Comparison of ENCODE assay signal across 11 mouse cellular contexts in genomic region chr5:134131586-134131985, GRCm38 (mm10). TPM values are rescaled to one million over a fixed set of nuclear protein-coding genes. Genes with fewer than 3 reads are reported as not detected.
DNase-seq lines count a peak whose midpoint lies in the region; ATAC-seq lines count a peak whose summit lies in the region.
"Had no signal": no experiment of that assay in that cellular context is flagged by ENCODE, and none has a peak within 500 bp of the region (broad histone marks: within the 10 kb centered on the region; RNA-seq: fewer than 3 reads in every experiment).

No protein-coding gene starts in this region.

- H3K9ac ChIP-seq in hindbrain, embryonic 16.5 days (ENCODE audit: low read depth, low read length), result no peak overlapping the region
- H3K9ac ChIP-seq: limb, embryonic 13.5 days had no signal

- no peak overlapping the region for H3K27ac ChIP-seq in hindbrain, embryonic 16.5 days (ENCODE audit: low read depth, low read length)
- H3K27ac ChIP-seq: limb, embryonic 13.5 days had no signal

- peaks cover 27% of the 10 kb centered on the region for H3K36me3 ChIP-seq in hindbrain, embryonic 16.5 days (ENCODE audit: control insufficient read depth, insufficient read depth, low read length)

- H3K4me3 ChIP-seq in hindbrain, embryonic 16.5 days (ENCODE audit: low read length), result no peak overlapping the region
- H3K4me3 ChIP-seq: limb, embryonic 13.5 days had no signal

- peaks cover 6% of the 10 kb centered on the region for H3K4me1 ChIP-seq in hindbrain, embryonic 16.5 days (ENCODE audit: control insufficient read depth, insufficient read depth, low read depth, low read length)

- peak; percentile 17 for DNase-seq in cerebellum, adult 8-10 months
- DNase-seq in 3134 (ENCODE audit: extremely low read depth, insufficient read length, low spot score), result peak; percentile 34
- DNase-seq in cerebellum, postnatal 25 days, result peak; percentile 33 to 69
- no peak for DNase-seq in spleen, adult 12 weeks (ENCODE audit: low spot score)
- DNase-seq in heart, adult 8-10 months (ENCODE audit: low spot score), result no peak
- no peak for DNase-seq in spleen, postnatal 10 days (ENCODE audit: low spot score in 2 of 2)
- DNase-seq: kidney, postnatal 25 days; lung, postnatal 4 days had no signal

- H3K9me3 ChIP-seq in hindbrain, embryonic 16.5 days (ENCODE audit: control insufficient read depth, low read length), result 0 out of 2 replicates have a peak, but pooled peaks cover 4% of the 10 kb centered on the region

- WGBS in hindbrain, embryonic 16.5 days, result 21% methylated on average over 4 of the region's 4 CpGs

- H3K27me3 ChIP-seq in hindbrain, embryonic 16.5 days (replicated peaks; ENCODE audit: control insufficient read depth, insufficient read depth, low read length), result no peaks in the 10 kb centered on the region
- H3K27me3 ChIP-seq: limb, embryonic 13.5 days had no signal

- ATAC-seq in cerebellum, adult (ENCODE audit: insufficient number of reproducible peaks, low FRiP score, low TSS enrichment), result no peak; the same call in 1 of the 2 replicates
- ATAC-seq in hindbrain, embryonic 16.5 days, result peak; percentile 52; the same call in 1 of the 2 replicates

- no peak overlapping the region for H3K4me2 ChIP-seq in hindbrain, embryonic 16.5 days (ENCODE audit: low read length)
- H3K4me2 ChIP-seq: limb, embryonic 13.5 days had no signal

RNA-seq across cellular contexts. Expression of gene Castor2, which starts 32.1 kb away (rescaled TPM):
- polyA plus RNA-seq in hindbrain, embryonic 16.5 days (2015; fragmentation: Nextera tagmentation; extraction: Ambion mirVana), result 25.3 and 30.7 TPM in 2 replicates
- 10 to 100 TPM; 21.6 to 32.9 (median 25.9) TPM for total RNA-seq in heart, adult 8-10 months (2022)

RNA-seq across cellular contexts. Expression of gene Rcc1l, which starts 45.0 kb away (rescaled TPM):
- polyA plus RNA-seq in hindbrain, embryonic 16.5 days (2015; fragmentation: Nextera tagmentation; extraction: Ambion mirVana), result 21.3 TPM in 2 replicates
- total RNA-seq in heart, adult 8-10 months (2022), result 10 to 100 TPM; 32.2 to 40.2 (median 33.8) TPM

RNA-seq across cellular contexts. Expression of gene Gtf2ird2, which starts 52.2 kb away (rescaled TPM):
- polyA plus RNA-seq in hindbrain, embryonic 16.5 days (2015; fragmentation: Nextera tagmentation; extraction: Ambion mirVana), result 12.5 and 14.0 TPM in 2 replicates
- 1 to 10 TPM; 4.8 to 7.8 (median 5.8) TPM for total RNA-seq in heart, adult 8-10 months (2022)

Comparison
In these comparisons a context has a peak if more than half of its experiments do, and no peak if none do; other contexts are left out.
1. DNase-seq: peak in cerebellum, adult 8-10 months (single experiment), 3134 (single experiment) and cerebellum, postnatal 25 days (2 of 2); none in spleen, adult 12 weeks (single experiment), heart, adult 8-10 months (single experiment) and spleen, postnatal 10 days (0 of 2).